Mouse (Mus musculus): ENCODE results near the gene Rgs11.

The Rgs11 gene

GRCm38 (mm10) chr17:26229776-26230175 is 27.0 kb downstream of the Rgs11 start:
- no peak for DNase-seq (ENCODE audit: extremely low read depth, low read depth, low spot score)

- no peak for DNase-seq (ENCODE audit: extremely low read depth, low read depth, low spot score)
Observed at GRCm38 (mm10) chr17:26231156-26231555, 28.4 kb downstream of the Rgs11 start.

- DNase-seq (ENCODE audit: extremely low read depth, low read depth, low spot score) = no peak
Observed at GRCm38 (mm10) chr17:26232863-26233262, 30.1 kb downstream of the Rgs11 start.

- no peak for DNase-seq (ENCODE audit: extremely low read depth, low read depth, low spot score)
Observed at GRCm38 (mm10) chr17:26234386-26234785, 31.6 kb downstream of the Rgs11 start.

GRCm38 (mm10) chr17:26235077-26235815 is 32.5 kb downstream of the Rgs11 start:
- DNase-seq (ENCODE audit: extremely low read depth, low read depth, low spot score) = no peak

GRCm38 (mm10) chr17:26237667-26238066 is 34.9 kb downstream of the Rgs11 start:
- no peak for DNase-seq (ENCODE audit: extremely low read depth, low read depth, low spot score)

GRCm38 (mm10) chr17:26239551-26239950 is 36.8 kb downstream of the Rgs11 start:
- no peak for DNase-seq (ENCODE audit: extremely low read depth, low read depth, low spot score)

- no peak for DNase-seq (ENCODE audit: extremely low read depth, low read depth, low spot score)
Observed at GRCm38 (mm10) chr17:26240120-26240790, 37.5 kb downstream of the Rgs11 start.

GRCm38 (mm10) chr17:26240990-26241389 is 38.2 kb downstream of the Rgs11 start:
- DNase-seq (ENCODE audit: extremely low read depth, low read depth, low spot score) = no peak

- no peak for DNase-seq (ENCODE audit: extremely low read depth, low read depth, low spot score)
Observed at GRCm38 (mm10) chr17:26243471-26244100, 40.8 kb downstream of the Rgs11 start.

- no peak for DNase-seq (ENCODE audit: extremely low read depth, low read depth, low spot score)
Observed at GRCm38 (mm10) chr17:26244101-26244841, 41.5 kb downstream of the Rgs11 start, which contains the start of gene Fam234a. Fam234a (minus strand) TSS chr17:26244242.

GRCm38 (mm10) chr17:26251886-26252538 is 49.3 kb downstream of the Rgs11 start:
- DNase-seq (ENCODE audit: extremely low read depth, low read depth, low spot score) = no peak

- DNase-seq (ENCODE audit: extremely low read depth, low read depth, low spot score) = no peak
Observed at GRCm38 (mm10) chr17:26252539-26253251, 49.9 kb downstream of the Rgs11 start, which contains the start of gene Luc7l. Luc7l (plus strand) TSS chr17:26252896.

- no peak for DNase-seq (ENCODE audit: extremely low read depth, low read depth, low spot score)
Observed at GRCm38 (mm10) chr17:26253399-26253798, 50.6 kb downstream of the Rgs11 start.

- no peak for DNase-seq (ENCODE audit: extremely low read depth, low read depth, low spot score)
Observed at GRCm38 (mm10) chr17:26255313-26255712, 52.6 kb downstream of the Rgs11 start.

Measured in fat pad, adult 2 months (tissue).